Comparison of ENCODE assay signal across 9 mouse cellular contexts in genomic region chr9:121838829-121839621, GRCm38 (mm10). TPM values are rescaled to one million over a fixed set of nuclear protein-coding genes. Genes with fewer than 3 reads are reported as not detected.
DNase-seq lines count a peak whose midpoint lies in the region; ATAC-seq and TF ChIP-seq lines count a peak whose summit lies in the region.
"Had no signal": no experiment of that assay in that cellular context is flagged by ENCODE, and none has a peak within 500 bp of the region (broad histone marks: within the 10 kb centered on the region; RNA-seq: fewer than 3 reads in every experiment).

TSS of gene Ccdc13 (minus strand) at chr9:121839461.

- no peak for ATAC-seq in cerebellum, adult (ENCODE audit: insufficient number of reproducible peaks, low FRiP score, low TSS enrichment)
- ATAC-seq in embryonic facial prominence, embryonic 14.5 days (ENCODE audit: low read depth): peak; percentile 93
- peak; percentile 73 for ATAC-seq in heart, embryonic 15.5 days (replicated peaks; ENCODE audit: insufficient number of reproducible peaks, insufficient read depth, low FRiP score, low read depth)
- ATAC-seq in liver, embryonic 13.5 days (ENCODE audit: low read depth): peak; percentile 52
- peak; percentile 50; the same call in 1 of the 2 replicates for ATAC-seq in stomach, postnatal 0 days (ENCODE audit: low FRiP score, low TSS enrichment)

- no peaks in the 10 kb centered on the region for H3K9me3 ChIP-seq in embryonic facial prominence, embryonic 14.5 days (ENCODE audit: control insufficient read depth, low read length)
- no peaks in the 10 kb centered on the region for H3K9me3 ChIP-seq in heart, embryonic 15.5 days (replicated peaks)
- H3K9me3 ChIP-seq in liver, embryonic 13.5 days (replicated peaks): no peaks in the 10 kb centered on the region
- no peaks in the 10 kb centered on the region for H3K9me3 ChIP-seq in stomach, postnatal 0 days (ENCODE audit: control insufficient read depth, low read length)

- no peak for TF ChIP-seq EP300 in stomach, postnatal 0 days (optimal IDR thresholded peaks at IDR 0.05)

- 2% methylated on average over 54 of the region's 61 CpGs for WGBS in embryonic facial prominence, embryonic 14.5 days
- 4% methylated on average over 61 of the region's 61 CpGs for WGBS in heart, embryonic 15.5 days
- WGBS in liver, embryonic 13.5 days (ENCODE audit: insufficient replicate concordance): 8% methylated on average over 61 of the region's 61 CpGs
- WGBS in stomach, postnatal 0 days: 5% methylated on average over 61 of the region's 61 CpGs

- H3K27me3 ChIP-seq in embryonic facial prominence, embryonic 14.5 days (replicated peaks; ENCODE audit: control insufficient read depth, insufficient read depth, low read length): no peaks in the 10 kb centered on the region
- H3K27me3 ChIP-seq in heart, embryonic 15.5 days: no peaks in the 10 kb centered on the region
- H3K27me3 ChIP-seq in liver, embryonic 13.5 days: peaks cover 30% of the 10 kb centered on the region
- no peaks in the 10 kb centered on the region for H3K27me3 ChIP-seq in stomach, postnatal 0 days (ENCODE audit: control insufficient read depth, insufficient read depth, low read length)

- H3K4me3 ChIP-seq in embryonic facial prominence, embryonic 14.5 days (ENCODE audit: low read depth, low read length): peak within 1 kb of the TSS; percentile 55
- peak within 1 kb of the TSS; percentile 58 for H3K4me3 ChIP-seq in heart, embryonic 15.5 days
- H3K4me3 ChIP-seq in liver, embryonic 13.5 days (replicated peaks): peak within 1 kb of the TSS; percentile 48
- H3K4me3 ChIP-seq in stomach, postnatal 0 days (ENCODE audit: low read depth, low read length): peak within 1 kb of the TSS; percentile 45
- H3K4me3 ChIP-seq: myocyte had no signal

- H3K36me3 ChIP-seq in embryonic facial prominence, embryonic 14.5 days (ENCODE audit: control insufficient read depth, insufficient read depth, low read length): no peaks in the 10 kb centered on the region
- H3K36me3 ChIP-seq in heart, embryonic 15.5 days: no peaks in the 10 kb centered on the region
- no peaks in the 10 kb centered on the region for H3K36me3 ChIP-seq in liver, embryonic 13.5 days
- H3K36me3 ChIP-seq in stomach, postnatal 0 days (ENCODE audit: control insufficient read depth, insufficient read depth, low read length): no peaks in the 10 kb centered on the region

- TF ChIP-seq CTCF in stomach, postnatal 0 days (IDR thresholded peaks at IDR 0.05; ENCODE audit: low read depth): no peak

- 0 out of 2 replicates have a peak, but pooled peaks cover 10% of the 10 kb centered on the region for H3K4me1 ChIP-seq in embryonic facial prominence, embryonic 14.5 days (ENCODE audit: control insufficient read depth, insufficient read depth, low read length)
- peaks cover 11% of the 10 kb centered on the region for H3K4me1 ChIP-seq in heart, embryonic 15.5 days (replicated peaks)
- peaks cover 9% of the 10 kb centered on the region for H3K4me1 ChIP-seq in liver, embryonic 13.5 days (replicated peaks)
- no peaks in the 10 kb centered on the region for H3K4me1 ChIP-seq in stomach, postnatal 0 days (replicated peaks; ENCODE audit: control insufficient read depth, insufficient read depth)

- peak within 1 kb of the TSS; percentile 62 for H3K9ac ChIP-seq in embryonic facial prominence, embryonic 14.5 days (ENCODE audit: low read depth, low read length)
- peak within 1 kb of the TSS; percentile 52 for H3K9ac ChIP-seq in heart, embryonic 15.5 days
- H3K9ac ChIP-seq in liver, embryonic 13.5 days: peak within 1 kb of the TSS; percentile 49; the same call in 1 of the 2 replicates
- H3K9ac ChIP-seq in stomach, postnatal 0 days (ENCODE audit: low read length): peak within 1 kb of the TSS; percentile 55

- H3K4me2 ChIP-seq in embryonic facial prominence, embryonic 14.5 days (ENCODE audit: low read depth, low read length): peak within 1 kb of the TSS; percentile 85
- H3K4me2 ChIP-seq in heart, embryonic 15.5 days: peak within 1 kb of the TSS; percentile 93
- H3K4me2 ChIP-seq in liver, embryonic 13.5 days: peak within 1 kb of the TSS; percentile 70
- peak within 1 kb of the TSS; percentile 78 for H3K4me2 ChIP-seq in stomach, postnatal 0 days (replicated peaks; ENCODE audit: low read depth)

- no peak within 1 kb of the TSS for H3K27ac ChIP-seq in embryonic facial prominence, embryonic 14.5 days (replicated peaks; ENCODE audit: low read depth, low read length)
- H3K27ac ChIP-seq in heart, embryonic 15.5 days: no peak within 1 kb of the TSS
- no peak within 1 kb of the TSS for H3K27ac ChIP-seq in liver, embryonic 13.5 days
- H3K27ac ChIP-seq in stomach, postnatal 0 days (replicated peaks): no peak within 1 kb of the TSS

- peak; percentile 82 to 87 for DNase-seq in cerebellum, postnatal 14 days
- peak; percentile 91 for DNase-seq in embryonic facial prominence, embryonic 14.5 days (ENCODE audit: low spot score)
- peak; percentile 84 for DNase-seq in kidney, postnatal 14 days
- DNase-seq in liver, embryonic 13.5 days: peak; percentile 26
- peak; percentile 32 to 44 for DNase-seq in natural killer cell, adult 2 months (ENCODE audit: low spot score in 2 of 2)
- peak; percentile 72 for DNase-seq in stomach, postnatal 0 days (ENCODE audit: low spot score)

RNA-seq across cellular contexts. Expression of gene Ccdc13, which starts in this region (rescaled TPM):
- 1.7 and 2.0 TPM in 2 replicates for polyA plus RNA-seq in embryonic facial prominence, embryonic 14.5 days (2014; fragmentation: Nextera tagmentation; extraction: Ambion mirVana)
- 0.23 TPM in 1 of 2 replicates, not detected in the other for polyA plus RNA-seq in heart, embryonic 15.5 days (2015; fragmentation: Nextera tagmentation; extraction: Ambion mirVana)
- not detected in 2 replicates for polyA plus RNA-seq in liver, embryonic 13.5 days (2015; fragmentation: Nextera tagmentation; extraction: Ambion mirVana)
- 0.16 and 0.19 TPM in 2 replicates for polyA plus RNA-seq in stomach, postnatal 0 days (2015; fragmentation: Nextera tagmentation; extraction: Ambion mirVana)

Comparison
In these comparisons a context has a peak if more than half of its experiments do, and no peak if none do; other contexts are left out.
1. Peak in ATAC-seq, H3K4me3 ChIP-seq, H3K9ac ChIP-seq and H3K4me2 ChIP-seq in heart, embryonic 15.5 days; RNA of the gene not detected or under 1 TPM.
2. Peak in DNase-seq, ATAC-seq, H3K4me3 ChIP-seq, H3K9ac ChIP-seq and H3K4me2 ChIP-seq in liver, embryonic 13.5 days; RNA of the gene not detected or under 1 TPM.
3. Peak in DNase-seq, ATAC-seq, H3K4me3 ChIP-seq, H3K9ac ChIP-seq and H3K4me2 ChIP-seq in stomach, postnatal 0 days; RNA of the gene not detected or under 1 TPM.
4. DNase-seq: peak in every context shown above with its lines; median percentile 91 in embryonic facial prominence, embryonic 14.5 days; 84 in cerebellum, postnatal 14 days; 84 in kidney, postnatal 14 days; 72 in stomach, postnatal 0 days; 38 in natural killer cell, adult 2 months; 26 in liver, embryonic 13.5 days.